Comparison of ENCODE assay signal across 9 mouse cellular contexts in the genomic region with DNA sequence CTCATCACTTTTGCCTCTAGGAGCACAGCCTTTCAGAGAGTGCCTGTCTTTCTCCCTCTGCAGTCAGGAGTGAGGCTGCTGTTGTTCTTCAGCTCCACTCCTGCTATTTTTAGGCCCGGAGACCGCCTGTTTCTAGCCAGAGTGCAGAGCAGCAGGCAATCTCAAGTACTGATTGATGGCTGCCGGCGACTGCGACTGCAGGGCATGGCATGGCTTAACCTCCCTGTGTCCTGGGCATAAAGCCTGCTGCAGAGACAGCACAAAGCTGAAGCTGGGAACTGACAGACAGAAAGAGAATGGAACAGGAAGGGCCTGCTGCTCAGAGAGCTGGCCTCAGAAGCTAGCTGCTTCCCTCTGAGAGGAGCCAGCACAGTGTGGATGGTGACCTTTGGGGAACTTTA. TPM values are rescaled to one million over a fixed set of nuclear protein-coding genes. Genes with fewer than 3 reads are reported as not detected.
DNase-seq lines count a peak whose midpoint lies in the region; ATAC-seq lines count a peak whose summit lies in the region.
"Had no signal": no experiment of that assay in that cellular context is flagged by ENCODE, and none has a peak within 500 bp of the region (broad histone marks: within the 10 kb centered on the region; RNA-seq: fewer than 3 reads in every experiment).

No protein-coding gene starts in this region.

- no peak overlapping the region for H3K9ac ChIP-seq in kidney, embryonic 16.5 days (replicated peaks; ENCODE audit: low read length)
- H3K9ac ChIP-seq in lung, embryonic 15.5 days, result no peak overlapping the region
- no peak overlapping the region for H3K9ac ChIP-seq in liver, embryonic 11.5 days (ENCODE audit: low read depth, low read length)

- H3K9me3 ChIP-seq in embryonic facial prominence, embryonic 10.5 days, result no peaks in the 10 kb centered on the region
- no peaks in the 10 kb centered on the region for H3K9me3 ChIP-seq in heart, embryonic 10.5 days
- H3K9me3 ChIP-seq in kidney, embryonic 16.5 days (ENCODE audit: low read length), result 0 out of 2 replicates have a peak, but pooled peaks cover 2% of the 10 kb centered on the region
- H3K9me3 ChIP-seq in lung, embryonic 15.5 days, result no peaks in the 10 kb centered on the region
- H3K9me3 ChIP-seq in liver, embryonic 11.5 days (ENCODE audit: control insufficient read depth, low read length), result no peaks in the 10 kb centered on the region

- H3K4me3 ChIP-seq in embryonic facial prominence, embryonic 10.5 days, result peak overlapping the region; percentile 2; the same call in 1 of the 2 replicates
- peak overlapping the region; percentile 32 for H3K4me3 ChIP-seq in heart, embryonic 10.5 days
- H3K4me3 ChIP-seq in kidney, embryonic 16.5 days (ENCODE audit: low read length), result no peak overlapping the region
- H3K4me3 ChIP-seq in lung, embryonic 15.5 days, result no peak overlapping the region
- no peak overlapping the region for H3K4me3 ChIP-seq in liver, embryonic 11.5 days (ENCODE audit: low read depth, low read length)

- peaks cover 6% of the 10 kb centered on the region; the same call in 1 of the 2 replicates for H3K27me3 ChIP-seq in embryonic facial prominence, embryonic 10.5 days (replicated peaks; ENCODE audit: low read depth, poor library complexity, severe bottlenecking)
- no peaks in the 10 kb centered on the region for H3K27me3 ChIP-seq in heart, embryonic 10.5 days (ENCODE audit: insufficient read depth, poor library complexity, severe bottlenecking)
- no peaks in the 10 kb centered on the region for H3K27me3 ChIP-seq in kidney, embryonic 16.5 days (ENCODE audit: insufficient read depth, low read length)
- H3K27me3 ChIP-seq in lung, embryonic 15.5 days, result no peaks in the 10 kb centered on the region
- no peaks in the 10 kb centered on the region for H3K27me3 ChIP-seq in liver, embryonic 11.5 days (replicated peaks; ENCODE audit: control insufficient read depth, insufficient read depth, low read length)
- H3K27me3 ChIP-seq: Patski had no signal

- peak overlapping the region; percentile 62 for H3K27ac ChIP-seq in embryonic facial prominence, embryonic 10.5 days (replicated peaks)
- peak overlapping the region; percentile 89 for H3K27ac ChIP-seq in heart, embryonic 10.5 days
- no peak overlapping the region for H3K27ac ChIP-seq in kidney, embryonic 16.5 days (ENCODE audit: low read length)
- peak overlapping the region; percentile 83 for H3K27ac ChIP-seq in lung, embryonic 15.5 days
- H3K27ac ChIP-seq in liver, embryonic 11.5 days (ENCODE audit: low read depth, low read length), result no peak overlapping the region

- WGBS in embryonic facial prominence, embryonic 10.5 days, result 8% methylated on average over 5 of the region's 5 CpGs
- WGBS in heart, embryonic 10.5 days, result 11% methylated on average over 5 of the region's 5 CpGs
- 15% methylated on average over 5 of the region's 5 CpGs for WGBS in kidney, embryonic 16.5 days
- 6% methylated on average over 5 of the region's 5 CpGs for WGBS in lung, embryonic 15.5 days
- WGBS in liver, embryonic 11.5 days, result 50% methylated on average over 5 of the region's 5 CpGs

- DNase-seq in embryonic facial prominence, embryonic 10.5 days (ENCODE audit: low spot score), result peak; percentile 43
- DNase-seq in heart, embryonic 10.5 days (ENCODE audit: low spot score), result peak; percentile 93
- peak; percentile 31 to 46 for DNase-seq in right cerebral cortex, adult 2 months (ENCODE audit: low spot score in 2 of 2)
- DNase-seq in liver, embryonic 11.5 days (ENCODE audit: low spot score), result no peak

- H3K36me3 ChIP-seq in embryonic facial prominence, embryonic 10.5 days (replicated peaks), result no peaks in the 10 kb centered on the region
- no peaks in the 10 kb centered on the region; the same call in 1 of the 2 replicates for H3K36me3 ChIP-seq in heart, embryonic 10.5 days
- H3K36me3 ChIP-seq in kidney, embryonic 16.5 days (ENCODE audit: insufficient read depth, low read length), result no peaks in the 10 kb centered on the region
- no peaks in the 10 kb centered on the region for H3K36me3 ChIP-seq in lung, embryonic 15.5 days
- no peaks in the 10 kb centered on the region for H3K36me3 ChIP-seq in liver, embryonic 11.5 days (ENCODE audit: control insufficient read depth, insufficient read depth, low read length)

- ATAC-seq in cerebellum, adult (ENCODE audit: insufficient number of reproducible peaks, low FRiP score, low TSS enrichment), result peak; percentile 84
- ATAC-seq in kidney, embryonic 16.5 days (ENCODE audit: low FRiP score, low TSS enrichment), result peak; percentile 77
- peak; percentile 67 for ATAC-seq in lung, embryonic 15.5 days (ENCODE audit: borderline replicate concordance, extremely low read depth, low FRiP score, low TSS enrichment)
- ATAC-seq in granulocyte monocyte progenitor cell, adult 5-6 weeks (replicated peaks; ENCODE audit: poor library complexity, severe bottlenecking), result no peak
- ATAC-seq in liver, embryonic 11.5 days (replicated peaks; ENCODE audit: low FRiP score), result no peak
- ATAC-seq: Patski had no signal

- no peak overlapping the region for H3K4me2 ChIP-seq in kidney, embryonic 16.5 days (replicated peaks; ENCODE audit: low read depth, low read length)
- H3K4me2 ChIP-seq in lung, embryonic 15.5 days, result 0 out of 2 replicates have a peak overlapping the region, but pooled peaks have one; percentile 6
- no peak overlapping the region for H3K4me2 ChIP-seq in liver, embryonic 11.5 days

- peaks cover 13% of the 10 kb centered on the region for H3K4me1 ChIP-seq in embryonic facial prominence, embryonic 10.5 days
- peaks cover 22% of the 10 kb centered on the region for H3K4me1 ChIP-seq in heart, embryonic 10.5 days
- peaks cover 15% of the 10 kb centered on the region for H3K4me1 ChIP-seq in kidney, embryonic 16.5 days (ENCODE audit: insufficient read depth, low read length)
- peaks cover 11% of the 10 kb centered on the region for H3K4me1 ChIP-seq in lung, embryonic 15.5 days
- H3K4me1 ChIP-seq in liver, embryonic 11.5 days (replicated peaks; ENCODE audit: control insufficient read depth, insufficient read depth, low read length), result no peaks in the 10 kb centered on the region

RNA-seq across cellular contexts. Expression of gene Fxn, which starts 27.9 kb away (rescaled TPM):
- polyA plus RNA-seq in embryonic facial prominence, embryonic 10.5 days (2016; fragmentation: Nextera tagmentation; extraction: Ambion mirVana), result 62.6 and 65.0 TPM in 2 replicates
- 71.9 and 73.4 TPM in 2 replicates for polyA plus RNA-seq in heart, embryonic 10.5 days (2016; fragmentation: Nextera tagmentation; extraction: Ambion mirVana)
- 54.6 and 59.1 TPM in 2 replicates for polyA plus RNA-seq in kidney, embryonic 16.5 days (2015; fragmentation: Nextera tagmentation; extraction: Ambion mirVana)
- polyA plus RNA-seq in lung, embryonic 15.5 days (2015; fragmentation: Nextera tagmentation; extraction: Ambion mirVana), result 52.3 and 54.6 TPM in 2 replicates
- 44.6 and 48.1 TPM in 2 replicates for total RNA-seq in granulocyte monocyte progenitor cell, adult 5-6 weeks (2014; fragmentation: Nextera tagmentation)
- total RNA-seq in granulocyte monocyte progenitor cell, adult 5-6 weeks (2017), result 11.1 and 14.0 TPM in 2 replicates
- polyA plus RNA-seq in liver, embryonic 11.5 days (2014; fragmentation: Nextera tagmentation; extraction: Ambion mirVana), result 82.8 and 91.1 TPM in 2 replicates

Comparison
In these comparisons a context has a peak if more than half of its experiments do, and no peak if none do; other contexts are left out.
1. ATAC-seq: peak in cerebellum, adult (single experiment), kidney, embryonic 16.5 days (single experiment) and lung, embryonic 15.5 days (single experiment); none in granulocyte monocyte progenitor cell, adult 5-6 weeks (single experiment) and liver, embryonic 11.5 days (single experiment).
2. H3K27ac ChIP-seq: peak in embryonic facial prominence, embryonic 10.5 days (single experiment), heart, embryonic 10.5 days (single experiment) and lung, embryonic 15.5 days (single experiment); none in kidney, embryonic 16.5 days (single experiment) and liver, embryonic 11.5 days (single experiment).
3. H3K4me3 ChIP-seq: peak in embryonic facial prominence, embryonic 10.5 days (single experiment) and heart, embryonic 10.5 days (single experiment); none in kidney, embryonic 16.5 days (single experiment), lung, embryonic 15.5 days (single experiment) and liver, embryonic 11.5 days (single experiment).